Mouse (Mus musculus) C2C12 (cell line): Measurements from ENCODE around the gene Dapp1.

Experiments used
- CEBPB ChIP-seq: IDR thresholded peaks from one replicate; pipeline ENCODE4 v1.6.1; 2011; ENCODE audit warnings: low read depth, mild to moderate bottlenecking, control low read depth, moderate library complexity
- CTCF ChIP-seq: IDR thresholded peaks from one replicate; pipeline ENCODE4 v1.5.1; 2011; ENCODE audit not compliant: control insufficient read depth, insufficient read depth, insufficient read length
- FOSL1 ChIP-seq: IDR thresholded peaks from one replicate; pipeline ENCODE4 v1.8.0; 2011; ENCODE audit warnings: mild to moderate bottlenecking, low read length; ENCODE audit not compliant: poor library complexity, insufficient read depth, severe bottlenecking
- MAX ChIP-seq: IDR thresholded peaks from one replicate; pipeline ENCODE4 v1.6.1; 2011; ENCODE audit warnings: mild to moderate bottlenecking, control low read depth
- MYOD1 ChIP-seq: IDR thresholded peaks from one replicate; pipeline ENCODE4 v1.6.1; 2011; ENCODE audit warnings: low read depth; ENCODE audit not compliant: control insufficient read depth, insufficient read length
- MYOG ChIP-seq: IDR thresholded peaks from one replicate; pipeline ENCODE4 v1.6.1; 2011; ENCODE audit not compliant: control insufficient read depth, insufficient read length; ENCODE audit errors: extremely low read depth
- USF1 ChIP-seq: IDR thresholded peaks from one replicate; pipeline ENCODE4 v1.6.1; 2011; ENCODE audit warnings: low read depth, mild to moderate bottlenecking, control low read depth, moderate library complexity

GRCm38 (mm10) chr3:137977629-137978041, 3.7 kb downstream of the Dapp1 start:
- TF ChIP-seq USF1 (no peak), CTCF (no peak), MYOD1 (no peak), MAX (no peak), FOSL1 (no peak), CEBPB (no peak), MYOG (no peak)
